Mouse (Mus musculus): Measurements from ENCODE around the gene Sirt5. TPM values are rescaled to one million over a fixed set of nuclear protein-coding genes. Genes with fewer than 3 reads are reported as not detected.

The Sirt5 gene
- polyA plus RNA-seq, 1 experiment from 2014 or later: 6.0 TPM

GRCm38 (mm10) chr13:43443706-43444105 lies 78.4 kb downstream of the Sirt5 start:
- Histone ChIP-seq H3K9me3 (replicated peaks; ENCODE audit: control insufficient read depth, low read length) (no peaks in the 10 kb centered on the region), H3K4me3 (ENCODE audit: low read depth, low read length) (no peak overlapping the region), H3K27me3 (ENCODE audit: control insufficient read depth, insufficient read depth, low read depth, low read length) (no peaks in the 10 kb centered on the region), H3K36me3 (ENCODE audit: control insufficient read depth, insufficient read depth) (no peaks in the 10 kb centered on the region), H3K27ac (ENCODE audit: low read length) (no peak overlapping the region), H3K4me2 (ENCODE audit: low read depth, low read length) (no peak overlapping the region), H3K9ac (ENCODE audit: low read depth, low read length) (no peak overlapping the region), H3K4me1 (ENCODE audit: control insufficient read depth, low read depth, low read length) (no peaks in the 10 kb centered on the region)
- no peak for ATAC-seq (ENCODE audit: low read depth)
- 79% methylated on average over 4 of the region's 4 CpGs for WGBS (ENCODE audit: insufficient replicate concordance)

- Histone ChIP-seq H3K9ac (ENCODE audit: low read depth, low read length) (no peak overlapping the region), H3K27me3 (ENCODE audit: control insufficient read depth, insufficient read depth, low read depth, low read length) (no peaks in the 10 kb centered on the region), H3K4me3 (ENCODE audit: low read depth, low read length) (no peak overlapping the region), H3K27ac (ENCODE audit: low read length) (no peak overlapping the region), H3K9me3 (replicated peaks; ENCODE audit: control insufficient read depth, low read length) (no peaks in the 10 kb centered on the region), H3K4me1 (ENCODE audit: control insufficient read depth, low read depth, low read length) (no peaks in the 10 kb centered on the region), H3K4me2 (ENCODE audit: low read depth, low read length) (no peak overlapping the region), H3K36me3 (ENCODE audit: control insufficient read depth, insufficient read depth) (no peaks in the 10 kb centered on the region)
- ATAC-seq (ENCODE audit: low read depth): no peak
- WGBS (ENCODE audit: insufficient replicate concordance): 80% methylated on average over 3 of the region's 3 CpGs
Measured at GRCm38 (mm10) chr13:43444717-43445116, 79.4 kb downstream of the Sirt5 start.

Other genes starting within 250 kb of the Sirt5 start
- 10.4 TPM in 2 replicates for gene Tbc1d7, start 194.0 kb upstream of the Sirt5 start, polyA plus RNA-seq (2015; fragmentation: Nextera tagmentation; extraction: Ambion mirVana)
- 0.59 and 0.63 TPM in 2 replicates for gene Gfod1, start 61.3 kb upstream of the Sirt5 start, polyA plus RNA-seq (2015; fragmentation: Nextera tagmentation; extraction: Ambion mirVana)
- 77.7 and 78.6 TPM in 2 replicates for gene Nol7, start 32.9 kb downstream of the Sirt5 start, polyA plus RNA-seq (2015; fragmentation: Nextera tagmentation; extraction: Ambion mirVana)
- 2.2 and 2.3 TPM in 2 replicates for gene Ranbp9, start 115.8 kb downstream of the Sirt5 start, polyA plus RNA-seq (2015; fragmentation: Nextera tagmentation; extraction: Ambion mirVana)
- gene Mcur1, start 194.7 kb downstream of the Sirt5 start, polyA plus RNA-seq (2015; fragmentation: Nextera tagmentation; extraction: Ambion mirVana): 4.9 and 5.4 TPM in 2 replicates

All from liver, embryonic 16.5 days (tissue).